Mouse (Mus musculus): ENCODE measurements around the gene Pif1.

DNA sequence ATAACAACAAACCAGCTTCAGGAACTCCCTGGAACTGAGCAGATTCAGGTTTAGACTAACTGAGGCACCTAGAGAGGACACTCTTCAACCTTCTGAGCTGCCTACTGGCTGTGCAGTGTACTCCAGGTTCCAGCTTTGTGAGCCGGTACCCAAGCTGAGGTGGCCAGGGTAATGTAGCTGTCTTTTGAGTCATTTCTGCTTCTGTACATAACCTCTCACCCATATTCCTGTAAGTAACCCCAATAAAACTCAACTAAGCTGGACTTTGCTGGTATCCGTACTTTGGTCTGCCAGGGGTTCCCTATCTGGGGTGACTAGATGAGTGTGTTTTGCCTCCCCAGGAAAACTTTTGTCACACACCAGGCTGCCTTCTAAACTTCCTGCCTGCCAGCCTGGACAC, 22.3 kb upstream of the Pif1 start:
- no peak for TF ChIP-seq ELF1 (IDR thresholded peaks at IDR 0.05; ENCODE audit: low read depth, low read length)
- no peak for TF ChIP-seq POLR2A (IDR thresholded peaks at IDR 0.05; ENCODE audit: low read depth, low read length)
- no peak for TF ChIP-seq IRF4 (IDR thresholded peaks at IDR 0.05; ENCODE audit: low read depth, low read length)
- TF ChIP-seq CTCF (conservative IDR thresholded peaks at IDR 0.05 in 1 of 2, IDR thresholded peaks at IDR 0.05 in 1 of 2; ENCODE audit: low read depth in 2 of 2, low read length in 2 of 2): no peak
- no peak for TF ChIP-seq KAT2A (IDR thresholded peaks at IDR 0.05; ENCODE audit: insufficient replicate concordance, low read length)
- no peak for TF ChIP-seq EP300 (IDR thresholded peaks at IDR 0.05; ENCODE audit: low read length)
- TF ChIP-seq ETS1 (conservative IDR thresholded peaks at IDR 0.05; ENCODE audit: low read depth, low read length): no peak
- TF ChIP-seq JUND (conservative IDR thresholded peaks at IDR 0.05; ENCODE audit: low read depth, low read length): no peak
- TF ChIP-seq USF1 (IDR thresholded peaks at IDR 0.05; ENCODE audit: low read depth, low read length): no peak
- TF ChIP-seq UBTF (IDR thresholded peaks at IDR 0.05; ENCODE audit: low read depth, low read length): no peak
- no peak for TF ChIP-seq BHLHE40 (IDR thresholded peaks at IDR 0.05; ENCODE audit: low read depth, low read length)
- TF ChIP-seq ZC3H11A (IDR thresholded peaks at IDR 0.05; ENCODE audit: low read depth, low read length): no peak
- TF ChIP-seq JUN (IDR thresholded peaks at IDR 0.05; ENCODE audit: insufficient read depth, low read depth, low read length): no peak
- no peak for TF ChIP-seq MXI1 (IDR thresholded peaks at IDR 0.05; ENCODE audit: low read depth, low read length)
